Mouse (Mus musculus): ENCODE data around the gene Rufy4. TPM values are rescaled to one million over a fixed set of nuclear protein-coding genes. Genes with fewer than 3 reads are reported as not detected.

The Rufy4 gene
- polyA plus RNA-seq, 1 experiment from 2014 or later = not detected

- H3K4me2 ChIP-seq (replicated peaks; ENCODE audit: low read depth, low read length) = no peak overlapping the region
- H3K9ac ChIP-seq (ENCODE audit: low read depth, low read length) = no peak overlapping the region
- ATAC-seq (ENCODE audit: low FRiP score, low TSS enrichment) = no peak
- H3K36me3 ChIP-seq (ENCODE audit: control insufficient read depth, insufficient read depth, low read length) = no peaks in the 10 kb centered on the region
- no peaks in the 10 kb centered on the region for H3K4me1 ChIP-seq (ENCODE audit: control insufficient read depth, insufficient read depth, low read length)
- H3K9me3 ChIP-seq (ENCODE audit: control insufficient read depth, low read length) = no peaks in the 10 kb centered on the region
- H3K27me3 ChIP-seq (ENCODE audit: control insufficient read depth, insufficient read depth, low read length) = no peaks in the 10 kb centered on the region
- no peak overlapping the region for H3K4me3 ChIP-seq (ENCODE audit: low read length)
- 89% methylated on average over 8 of the region's 8 CpGs for WGBS
- no peak overlapping the region for H3K27ac ChIP-seq (ENCODE audit: low read depth, low read length)
Measured at GRCm38 (mm10) chr1:74130883-74131659, 5.7 kb downstream of the Rufy4 start.

GRCm38 (mm10) chr1:74132011-74132410 is 6.7 kb downstream of the Rufy4 start:
- 75% methylated on average over 3 of the region's 3 CpGs for WGBS

GRCm38 (mm10) chr1:74133954-74134353 is 8.6 kb downstream of the Rufy4 start:
- no peak overlapping the region for H3K4me3 ChIP-seq (ENCODE audit: low read length)
- no peak overlapping the region for H3K9ac ChIP-seq (ENCODE audit: low read depth, low read length)
- no peak overlapping the region for H3K4me2 ChIP-seq (replicated peaks; ENCODE audit: low read depth, low read length)
- no peaks in the 10 kb centered on the region for H3K36me3 ChIP-seq (ENCODE audit: control insufficient read depth, insufficient read depth, low read length)
- WGBS = 91% methylated on average over 6 of the region's 6 CpGs
- H3K4me1 ChIP-seq (ENCODE audit: control insufficient read depth, insufficient read depth, low read length) = no peaks in the 10 kb centered on the region
- no peak overlapping the region for H3K27ac ChIP-seq (ENCODE audit: low read depth, low read length)
- ATAC-seq (ENCODE audit: low FRiP score, low TSS enrichment) = no peak
- no peaks in the 10 kb centered on the region for H3K27me3 ChIP-seq (ENCODE audit: control insufficient read depth, insufficient read depth, low read length)
- no peaks in the 10 kb centered on the region for H3K9me3 ChIP-seq (ENCODE audit: control insufficient read depth, low read length)

More at GRCm38 (mm10) chr1:74132011-74132410, 6.7 kb downstream of the Rufy4 start:
- Histone ChIP-seq H3K4me2 (replicated peaks; ENCODE audit: low read depth, low read length) (no peak overlapping the region), H3K27ac (ENCODE audit: low read depth, low read length) (no peak overlapping the region), H3K9me3 (ENCODE audit: control insufficient read depth, low read length) (no peaks in the 10 kb centered on the region), H3K27me3 (ENCODE audit: control insufficient read depth, insufficient read depth, low read length) (no peaks in the 10 kb centered on the region), H3K9ac (ENCODE audit: low read depth, low read length) (no peak overlapping the region), H3K4me1 (ENCODE audit: control insufficient read depth, insufficient read depth, low read length) (no peaks in the 10 kb centered on the region), H3K36me3 (ENCODE audit: control insufficient read depth, insufficient read depth, low read length) (no peaks in the 10 kb centered on the region), H3K4me3 (ENCODE audit: low read length) (no peak overlapping the region)
- no peak for ATAC-seq (ENCODE audit: low FRiP score, low TSS enrichment)

- H3K9me3 ChIP-seq (ENCODE audit: control insufficient read depth, low read length) = no peaks in the 10 kb centered on the region
- H3K9ac ChIP-seq (ENCODE audit: low read depth, low read length) = no peak overlapping the region
- no peak overlapping the region for H3K27ac ChIP-seq (ENCODE audit: low read depth, low read length)
- no peak for ATAC-seq (ENCODE audit: low FRiP score, low TSS enrichment)
- no peaks in the 10 kb centered on the region for H3K4me1 ChIP-seq (ENCODE audit: control insufficient read depth, insufficient read depth, low read length)
- H3K27me3 ChIP-seq (ENCODE audit: control insufficient read depth, insufficient read depth, low read length) = no peaks in the 10 kb centered on the region
- no peaks in the 10 kb centered on the region for H3K36me3 ChIP-seq (ENCODE audit: control insufficient read depth, insufficient read depth, low read length)
- H3K4me3 ChIP-seq (ENCODE audit: low read length) = no peak overlapping the region
- WGBS = 71% methylated on average over 6 of the region's 6 CpGs
- no peak overlapping the region for H3K4me2 ChIP-seq (replicated peaks; ENCODE audit: low read depth, low read length)
Measured at GRCm38 (mm10) chr1:74135326-74135950, 10.1 kb downstream of the Rufy4 start.

GRCm38 (mm10) chr1:74139415-74139814 is 14.1 kb downstream of the Rufy4 start:
- Histone ChIP-seq H3K9me3 (ENCODE audit: control insufficient read depth, low read length) (no peaks in the 10 kb centered on the region), H3K27me3 (ENCODE audit: control insufficient read depth, insufficient read depth, low read length) (no peaks in the 10 kb centered on the region), H3K4me2 (replicated peaks; ENCODE audit: low read depth, low read length) (no peak overlapping the region), H3K27ac (ENCODE audit: low read depth, low read length) (no peak overlapping the region), H3K4me3 (ENCODE audit: low read length) (no peak overlapping the region), H3K9ac (ENCODE audit: low read depth, low read length) (no peak overlapping the region), H3K36me3 (ENCODE audit: control insufficient read depth, insufficient read depth, low read length) (no peaks in the 10 kb centered on the region), H3K4me1 (ENCODE audit: control insufficient read depth, insufficient read depth, low read length) (no peaks in the 10 kb centered on the region)
- whole genome bisulfite sequencing = 56% methylated on average over 3 of the region's 3 CpGs
- no peak for ATAC-seq (ENCODE audit: low FRiP score, low TSS enrichment)

GRCm38 (mm10) chr1:74141781-74142180 is 16.4 kb downstream of the Rufy4 start:
- no peak overlapping the region for H3K4me3 ChIP-seq (ENCODE audit: low read length)
- ATAC-seq (ENCODE audit: low FRiP score, low TSS enrichment) = no peak
- no peaks in the 10 kb centered on the region for H3K36me3 ChIP-seq (ENCODE audit: control insufficient read depth, insufficient read depth, low read length)
- H3K27ac ChIP-seq (ENCODE audit: low read depth, low read length) = no peak overlapping the region
- H3K9ac ChIP-seq (ENCODE audit: low read depth, low read length) = no peak overlapping the region
- H3K4me1 ChIP-seq (ENCODE audit: control insufficient read depth, insufficient read depth, low read length) = no peaks in the 10 kb centered on the region
- no peak overlapping the region for H3K4me2 ChIP-seq (replicated peaks; ENCODE audit: low read depth, low read length)
- no peaks in the 10 kb centered on the region for H3K27me3 ChIP-seq (ENCODE audit: control insufficient read depth, insufficient read depth, low read length)
- 80% methylated on average over 8 of the region's 8 CpGs for WGBS
- H3K9me3 ChIP-seq (ENCODE audit: control insufficient read depth, low read length) = no peaks in the 10 kb centered on the region

- no peak overlapping the region for H3K4me2 ChIP-seq (replicated peaks; ENCODE audit: low read depth, low read length)
- no peaks in the 10 kb centered on the region for H3K9me3 ChIP-seq (ENCODE audit: control insufficient read depth, low read length)
- no peak overlapping the region for H3K9ac ChIP-seq (ENCODE audit: low read depth, low read length)
- no peaks in the 10 kb centered on the region for H3K27me3 ChIP-seq (ENCODE audit: control insufficient read depth, insufficient read depth, low read length)
- no peak overlapping the region for H3K27ac ChIP-seq (ENCODE audit: low read depth, low read length)
- no peak overlapping the region for H3K4me3 ChIP-seq (ENCODE audit: low read length)
- ATAC-seq (ENCODE audit: low FRiP score, low TSS enrichment) = no peak
- WGBS = 95% methylated on average over 6 of the region's 6 CpGs
- no peaks in the 10 kb centered on the region for H3K36me3 ChIP-seq (ENCODE audit: control insufficient read depth, insufficient read depth, low read length)
- no peaks in the 10 kb centered on the region for H3K4me1 ChIP-seq (ENCODE audit: control insufficient read depth, insufficient read depth, low read length)
Measured at GRCm38 (mm10) chr1:74149106-74149885, 24.0 kb downstream of the Rufy4 start.

- Histone ChIP-seq H3K4me1 (ENCODE audit: control insufficient read depth, insufficient read depth, low read length) (no peaks in the 10 kb centered on the region), H3K4me3 (ENCODE audit: low read length) (no peak overlapping the region), H3K9ac (ENCODE audit: low read depth, low read length) (no peak overlapping the region), H3K4me2 (replicated peaks; ENCODE audit: low read depth, low read length) (no peak overlapping the region), H3K27me3 (ENCODE audit: control insufficient read depth, insufficient read depth, low read length) (no peaks in the 10 kb centered on the region), H3K36me3 (ENCODE audit: control insufficient read depth, insufficient read depth, low read length) (no peaks in the 10 kb centered on the region), H3K27ac (ENCODE audit: low read depth, low read length) (no peak overlapping the region), H3K9me3 (ENCODE audit: control insufficient read depth, low read length) (no peaks in the 10 kb centered on the region)
- WGBS = 72% methylated on average over 3 of the region's 3 CpGs
- no peak for ATAC-seq (ENCODE audit: low FRiP score, low TSS enrichment)
Measured at GRCm38 (mm10) chr1:74150101-74150500, 24.8 kb downstream of the Rufy4 start.

GRCm38 (mm10) chr1:74151091-74151490 is 25.8 kb downstream of the Rufy4 start:
- H3K27ac ChIP-seq (ENCODE audit: low read depth, low read length) = no peak overlapping the region
- ATAC-seq (ENCODE audit: low FRiP score, low TSS enrichment) = no peak
- no peak overlapping the region for H3K4me3 ChIP-seq (ENCODE audit: low read length)
- H3K9ac ChIP-seq (ENCODE audit: low read depth, low read length) = no peak overlapping the region
- H3K4me1 ChIP-seq (ENCODE audit: control insufficient read depth, insufficient read depth, low read length) = no peaks in the 10 kb centered on the region
- no peaks in the 10 kb centered on the region for H3K36me3 ChIP-seq (ENCODE audit: control insufficient read depth, insufficient read depth, low read length)
- H3K27me3 ChIP-seq (ENCODE audit: control insufficient read depth, insufficient read depth, low read length) = no peaks in the 10 kb centered on the region
- no peaks in the 10 kb centered on the region for H3K9me3 ChIP-seq (ENCODE audit: control insufficient read depth, low read length)
- 76% methylated on average over 3 of the region's 3 CpGs for WGBS
- no peak overlapping the region for H3K4me2 ChIP-seq (replicated peaks; ENCODE audit: low read depth, low read length)

Data from kidney, embryonic 14.5 days (tissue).